Mouse (Mus musculus) ES-Bruce4 (cell line): ENCODE results near the gene Tnfrsf12a.

Experiments
- CTCF ChIP-seq: IDR thresholded peaks from one replicate; pipeline ENCODE4 v1.8.1; 2011; ENCODE audit warnings: low read depth, low read length
- POLR2A ChIP-seq: IDR thresholded peaks from one replicate; pipeline ENCODE4 v1.8.1; 2011; ENCODE audit warnings: low read length; ENCODE audit not compliant: insufficient read depth

DNA sequence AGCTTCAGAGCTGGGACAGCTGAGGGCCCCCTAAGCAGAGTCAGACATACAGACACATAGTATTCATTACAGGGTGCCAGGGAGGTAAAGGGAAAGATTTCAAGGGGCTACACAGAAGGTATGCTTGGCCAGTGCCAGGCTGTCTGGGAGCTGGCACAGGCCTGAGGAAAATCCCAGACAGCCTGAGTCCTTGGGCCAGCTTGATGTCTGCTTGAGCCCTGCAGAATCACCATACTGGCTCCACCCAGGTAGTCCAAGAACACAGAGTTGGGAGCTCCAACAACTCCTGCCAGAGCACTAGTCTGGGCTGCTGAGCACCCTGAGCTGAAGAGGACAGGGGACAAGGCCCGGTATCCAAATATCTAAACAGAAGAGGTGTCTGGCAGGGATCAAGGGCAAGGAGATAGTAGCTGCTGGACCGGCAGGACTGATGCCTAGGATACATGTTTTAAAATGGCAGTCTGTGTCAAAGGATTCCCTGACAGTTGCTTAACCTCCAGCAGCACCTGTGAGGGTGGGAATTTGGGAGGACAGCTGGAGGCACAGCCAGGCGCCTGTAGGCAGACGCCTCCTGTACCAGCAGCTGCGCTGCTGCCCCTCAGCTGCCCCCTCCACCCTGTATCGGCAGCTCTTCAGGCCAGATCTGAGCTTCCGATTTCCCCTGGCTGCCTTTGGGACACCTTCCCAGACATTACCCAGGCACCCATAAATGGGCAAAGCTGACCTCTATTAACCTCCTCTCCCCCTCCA, 45.3 kb upstream of the Tnfrsf12a start, which contains the start of gene 1520401A03Rik:
- TF ChIP-seq CTCF (no peak), POLR2A (no peak)
